Mouse (Mus musculus) G1E (cell line): ENCODE measurements around the gene Ckap4. TPM values are rescaled to one million over a fixed set of nuclear protein-coding genes. Genes with fewer than 3 reads are reported as not detected.
A peak's percentile ranks its signal among the peaks of the same experiment; 100 is the strongest.

Experiments used
- ATAC-seq: 2 replicates; pipeline ENCODE4 v1.8.0; 2016; ENCODE audit warnings: mild to moderate bottlenecking; ENCODE audit not compliant: insufficient number of reproducible peaks, poor library complexity, low FRiP score, severe bottlenecking; ENCODE audit errors: extremely low read depth
- DNase-seq: peaks from one replicate; pipeline ENCODE4 v3.0.0; 2012; ENCODE audit warnings: low spot score
- H3K27me3 ChIP-seq: 2 replicates; pipeline ENCODE4 v1.6.1; 2012; ENCODE audit warnings: mild to moderate bottlenecking, low read length, inconsistent platforms; ENCODE audit not compliant: insufficient read depth
- H3K36me3 ChIP-seq: replicated peaks from 2 replicates; pipeline ENCODE3; 2012; ENCODE audit warnings: mild to moderate bottlenecking, inconsistent platforms
- H3K4me1 ChIP-seq: 2 replicates; pipeline ENCODE4 v1.6.1; 2012; ENCODE audit warnings: low read depth, low read length, inconsistent platforms, mixed read lengths; ENCODE audit not compliant: insufficient read depth
- H3K4me3 ChIP-seq: 2 replicates; pipeline ENCODE4 v1.5.1; 2012; ENCODE audit warnings: low read depth, mild to moderate bottlenecking, inconsistent platforms, low read length, moderate library complexity, mixed read lengths
- H3K9me3 ChIP-seq: replicated peaks from 2 replicates; pipeline ENCODE4 v1.6.1; 2012; ENCODE audit warnings: inconsistent platforms
- CTCF ChIP-seq: IDR thresholded peaks from 2 replicates; pipeline ENCODE4 v1.5.1; 2012; ENCODE audit warnings: low read depth, low read length, inconsistent platforms, mixed read lengths
- GATA1 ChIP-seq: IDR thresholded peaks from 2 replicates; pipeline ENCODE4 v1.6.1; 2012; ENCODE audit warnings: borderline replicate concordance, low read length, inconsistent platforms, mixed read lengths
- GATA2 ChIP-seq: IDR thresholded peaks from 2 replicates; pipeline ENCODE4 v1.6.1; 2012; ENCODE audit warnings: low read depth, low read length, inconsistent platforms, borderline replicate concordance
- POLR2AphosphoS5 ChIP-seq: IDR thresholded peaks from 2 replicates; pipeline ENCODE4 v1.6.1; 2012; ENCODE audit warnings: low read depth, low read length, inconsistent platforms; ENCODE audit not compliant: insufficient replicate concordance
- TAL1 ChIP-seq: conservative IDR thresholded peaks from 2 replicates; pipeline ENCODE4 v1.6.1; 2012; ENCODE audit warnings: low read depth, low read length, inconsistent platforms, mixed read lengths
- polyA plus RNA-seq: library from polyadenylated mRNA; stranded (reverse); fragments of >175 nt; gene quantifications from 2 replicates; pipeline ENCODE4 v1.2.3, GENCODE M21; 2012
- total RNA-seq, 2 experiments: library from RNA; stranded (forward) in 1 of 2; stranded (reverse) in 1 of 2; fragments of 200-1000 nt in 1 of 2; fragments of >200 nt in 1 of 2; fragmentation: Nextera tagmentation in 1 of 2; gene quantifications; 2 replicates each; pipeline ENCODE4 v1.2.3; 2014 to 2017

Ckap4 gene
- total and polyA plus RNA-seq, 3 experiments, result 0.02 to 5.3 TPM; not detected in 1

DNA sequence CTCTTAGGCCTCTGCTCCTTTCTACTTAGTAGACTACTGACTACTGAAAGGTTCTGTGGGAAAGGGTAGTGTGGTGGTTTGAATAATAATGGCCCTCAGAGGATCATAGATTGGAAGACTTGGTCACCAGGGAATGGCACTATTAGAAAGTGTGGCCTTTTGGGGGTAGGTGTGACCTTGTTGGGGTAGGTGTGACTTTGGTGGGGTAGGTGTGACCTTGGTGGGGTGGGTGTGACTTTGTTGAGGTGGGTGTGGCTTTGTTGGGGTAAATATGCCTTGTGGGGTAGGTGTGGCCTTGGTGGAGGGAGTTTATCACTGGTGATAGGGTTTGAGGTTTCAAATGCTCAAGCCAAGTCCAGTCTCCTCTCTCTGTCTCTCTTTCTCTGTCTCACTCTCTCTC lies 21.1 kb downstream of the Ckap4 start:
- TF ChIP-seq TAL1, result no peak
- TF ChIP-seq GATA1, result no peak
- TF ChIP-seq POLR2AphosphoS5, result no peak
- no peak for TF ChIP-seq CTCF
- TF ChIP-seq GATA2, result no peak
- ATAC-seq, result no peak
- no peaks in the 10 kb centered on the region for H3K9me3 ChIP-seq
- H3K36me3 ChIP-seq, result no peaks in the 10 kb centered on the region
- H3K4me1 ChIP-seq, result peaks cover 24% of the 10 kb centered on the region
- no peak for DNase-seq
- H3K27me3 ChIP-seq, result peaks cover 6% of the 10 kb centered on the region; the same call in 1 of the 2 replicates
- H3K4me3 ChIP-seq, result no peak overlapping the region

DNA sequence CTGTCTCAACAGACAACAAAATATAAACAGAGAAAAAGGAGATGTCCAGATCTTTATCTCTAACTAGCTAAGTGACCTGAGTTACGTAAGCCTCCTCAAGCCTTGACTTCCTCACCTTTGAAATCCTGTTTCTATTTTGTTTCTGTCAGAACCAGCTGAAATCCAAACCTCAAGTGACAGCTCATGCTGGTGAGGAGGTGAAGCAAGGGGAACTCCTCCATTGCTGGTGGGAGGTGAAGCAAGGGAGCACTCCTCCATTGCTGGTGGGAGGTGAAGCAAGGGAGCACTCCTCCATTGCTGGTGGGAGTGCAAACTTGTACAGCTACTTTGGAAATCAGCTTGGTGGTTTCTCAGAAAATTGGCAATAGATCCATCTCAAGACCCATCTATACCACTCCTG lies 25.3 kb downstream of the Ckap4 start:
- H3K4me3 ChIP-seq, result no peak overlapping the region
- DNase-seq (no peak), ATAC-seq (no peak)
- TF ChIP-seq POLR2AphosphoS5, result no peak
- no peak for TF ChIP-seq GATA1
- no peak for TF ChIP-seq GATA2
- no peak for TF ChIP-seq TAL1
- no peaks in the 10 kb centered on the region for H3K9me3 ChIP-seq
- H3K27me3 ChIP-seq, result peaks cover 3% of the 10 kb centered on the region; the same call in 1 of the 2 replicates
- 0 out of 2 replicates have a peak, but pooled peaks cover 4% of the 10 kb centered on the region for H3K4me1 ChIP-seq
- no peaks in the 10 kb centered on the region for H3K36me3 ChIP-seq

- Histone ChIP-seq H3K9me3 (no peaks in the 10 kb centered on the region), H3K27me3 (0 out of 2 replicates have a peak, but pooled peaks cover 3% of the 10 kb centered on the region), H3K4me3 (no peak overlapping the region), H3K36me3 (no peaks in the 10 kb centered on the region), H3K4me1 (no peaks in the 10 kb centered on the region)
- no peak for ATAC-seq
- TF ChIP-seq GATA2, result no peak
- no peak for DNase-seq
These were observed 35.0 kb downstream of the Ckap4 start for GRCm38 (mm10) chr10:84498867-84499266.

DNA sequence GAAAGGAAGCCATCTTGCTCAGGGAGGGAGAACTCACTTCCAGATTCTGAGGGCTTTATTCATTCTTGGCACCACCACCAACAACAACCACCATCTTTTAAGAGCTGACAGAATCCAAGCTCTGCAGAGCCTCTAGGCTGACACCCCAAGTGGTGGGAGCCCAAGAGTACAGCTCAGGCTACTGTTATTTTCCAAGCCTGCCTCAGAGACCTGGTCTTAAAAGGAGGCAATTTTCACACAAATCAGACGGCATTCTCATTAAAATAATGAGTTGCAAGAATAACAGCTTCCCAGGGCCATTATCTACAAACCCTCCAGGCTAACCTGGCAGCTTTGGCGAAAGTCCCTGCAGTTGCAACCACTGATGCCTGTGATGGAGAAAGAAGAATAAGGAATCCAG lies 37.1 kb downstream of the Ckap4 start:
- ATAC-seq (no peak), DNase-seq (no peak)
- Histone ChIP-seq H3K9me3 (no peaks in the 10 kb centered on the region), H3K4me3 (no peak overlapping the region), H3K36me3 (no peaks in the 10 kb centered on the region), H3K4me1 (no peaks in the 10 kb centered on the region), H3K27me3 (0 out of 2 replicates have a peak, but pooled peaks cover 3% of the 10 kb centered on the region)
- TF ChIP-seq POLR2AphosphoS5 (no peak), GATA1 (no peak), TAL1 (no peak), GATA2 (no peak)

DNA sequence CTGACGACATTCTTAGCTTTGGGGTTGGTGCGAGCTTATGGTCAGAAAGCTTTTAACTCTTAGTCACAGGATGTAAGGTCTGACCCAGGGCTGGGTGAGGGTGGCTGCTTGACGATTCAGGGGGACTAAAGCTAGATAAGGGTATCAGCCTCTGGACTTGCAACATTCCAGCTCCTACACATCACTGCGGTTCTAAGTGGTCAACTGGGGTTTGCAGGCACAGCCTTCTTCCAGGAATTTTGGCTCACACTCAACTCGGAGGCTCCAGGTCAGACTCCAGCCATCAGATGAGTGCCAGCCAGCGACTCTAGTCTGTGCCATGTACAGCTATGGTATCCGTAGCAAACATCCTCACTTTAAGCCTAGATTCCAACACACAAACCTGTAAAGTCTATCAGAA lies 39.4 kb downstream of the Ckap4 start:
- Histone ChIP-seq H3K4me1 (peaks cover 5% of the 10 kb centered on the region; the same call in 1 of the 2 replicates), H3K36me3 (no peaks in the 10 kb centered on the region), H3K4me3 (no peak overlapping the region), H3K27me3 (no peaks in the 10 kb centered on the region; the same call in 1 of the 2 replicates), H3K9me3 (no peaks in the 10 kb centered on the region)
- no peak for TF ChIP-seq GATA2
- TF ChIP-seq CTCF, result no peak
- no peak for TF ChIP-seq TAL1
- TF ChIP-seq GATA1, result no peak
- TF ChIP-seq POLR2AphosphoS5, result no peak
- ATAC-seq, result no peak
- no peak for DNase-seq

DNA sequence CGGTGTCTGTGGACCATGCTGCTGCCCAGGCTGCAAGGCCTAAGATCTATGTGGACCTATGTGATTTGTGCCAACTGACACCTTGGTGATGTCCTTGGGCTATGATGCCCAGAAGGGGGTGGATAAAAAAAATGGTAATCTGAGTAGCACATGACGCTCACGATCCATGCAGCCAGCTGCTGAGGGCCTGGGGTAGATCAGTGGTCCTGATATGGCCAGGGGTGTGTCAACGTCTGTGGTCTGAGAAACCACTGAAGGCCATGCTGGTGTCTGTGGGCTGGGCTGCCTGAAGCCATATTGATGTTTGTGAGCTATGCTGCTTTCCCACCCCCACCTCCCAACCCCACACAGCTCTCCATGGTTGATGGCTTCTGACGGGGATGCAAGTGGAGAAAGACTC lies 43.7 kb downstream of the Ckap4 start:
- H3K36me3 ChIP-seq, result no peaks in the 10 kb centered on the region
- TF ChIP-seq TAL1, result no peak
- no peak for TF ChIP-seq GATA1
- no peak for TF ChIP-seq GATA2
- TF ChIP-seq POLR2AphosphoS5, result no peak
- TF ChIP-seq CTCF, result no peak
- H3K27me3 ChIP-seq, result no peaks in the 10 kb centered on the region; the same call in 1 of the 2 replicates
- H3K9me3 ChIP-seq, result no peaks in the 10 kb centered on the region
- ATAC-seq, result no peak
- no peak for DNase-seq
- H3K4me3 ChIP-seq, result no peak overlapping the region
- H3K4me1 ChIP-seq, result peaks cover 5% of the 10 kb centered on the region; the same call in 1 of the 2 replicates

DNA sequence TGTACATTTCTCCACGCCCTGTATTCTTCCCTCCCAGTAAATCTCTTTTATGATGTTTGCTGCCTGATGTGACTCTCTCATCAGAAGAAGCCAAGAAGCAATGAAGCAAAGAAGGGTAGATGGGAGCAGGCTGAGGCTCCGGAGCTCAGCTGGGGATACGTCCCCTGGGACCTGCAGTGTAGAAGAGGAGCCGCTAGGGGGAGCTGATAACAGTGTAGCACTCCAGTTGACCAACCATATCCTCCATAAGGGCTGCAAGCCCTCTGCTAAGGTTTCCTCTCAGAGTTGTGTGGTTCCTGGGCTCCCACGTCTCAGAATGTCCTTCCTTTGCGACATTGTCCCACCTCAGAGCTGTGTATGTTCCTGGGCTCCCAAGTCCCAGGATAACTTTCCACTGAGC lies 45.5 kb downstream of the Ckap4 start:
- H3K9me3 ChIP-seq, result no peaks in the 10 kb centered on the region
- ATAC-seq (no peak), DNase-seq (peak; percentile 15)
- TF ChIP-seq POLR2AphosphoS5 (no peak), CTCF (peak; percentile 76)
- no peak overlapping the region for H3K4me3 ChIP-seq
- no peaks in the 10 kb centered on the region for H3K36me3 ChIP-seq
- peaks cover 5% of the 10 kb centered on the region; the same call in 1 of the 2 replicates for H3K4me1 ChIP-seq
- H3K27me3 ChIP-seq, result no peaks in the 10 kb centered on the region; the same call in 1 of the 2 replicates
